Mouse (Mus musculus): ENCODE measurements around the gene Nxnl1. TPM values are rescaled to one million over a fixed set of nuclear protein-coding genes. Genes with fewer than 3 reads are reported as not detected.

Gene Nxnl1
- total and polyA plus RNA-seq, 2 experiments from 2014 or later: not detected

DNA sequence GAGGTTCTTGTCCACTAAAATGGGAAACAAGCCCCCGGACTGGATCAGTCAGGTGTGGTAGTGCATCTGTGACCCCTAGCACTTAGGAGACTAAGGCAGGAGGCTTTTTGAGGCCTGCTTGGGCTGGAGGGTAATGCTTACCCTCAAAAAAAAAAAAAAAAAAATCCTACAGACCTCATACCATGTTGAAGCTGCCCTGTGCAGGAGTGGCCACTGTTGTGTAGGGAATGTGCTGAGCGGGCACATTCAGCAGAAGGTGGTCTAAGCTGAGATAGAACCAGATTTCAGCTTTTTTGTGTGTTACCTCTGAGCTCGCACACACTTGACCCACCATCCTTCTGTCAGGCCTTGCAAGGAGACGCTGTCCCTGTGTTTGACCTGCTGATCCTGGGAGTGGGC is 27.9 kb upstream of the Nxnl1 start:
- Histone ChIP-seq H3K9ac (replicated peaks; ENCODE audit: low read length) (no peak overlapping the region), H3K4me2 (ENCODE audit: low read depth, low read length) (no peak overlapping the region), H3K4me1 (ENCODE audit: insufficient read depth, low read length) (peaks cover 11% of the 10 kb centered on the region), H3K27me3 (ENCODE audit: insufficient read depth, low read length) (no peaks in the 10 kb centered on the region), H3K4me3 (ENCODE audit: low read length) (no peak overlapping the region), H3K27ac (no peak overlapping the region), H3K9me3 (ENCODE audit: low read length) (no peaks in the 10 kb centered on the region), H3K36me3 (ENCODE audit: insufficient read depth, low read length) (no peaks in the 10 kb centered on the region)
- 92% methylated on average over 4 of the region's 4 CpGs for WGBS
- ATAC-seq (no peak), DNase-seq (ENCODE audit: low spot score) (no peak)
- TF ChIP-seq CTCF (IDR thresholded peaks at IDR 0.05; ENCODE audit: low read depth): no peak

DNA sequence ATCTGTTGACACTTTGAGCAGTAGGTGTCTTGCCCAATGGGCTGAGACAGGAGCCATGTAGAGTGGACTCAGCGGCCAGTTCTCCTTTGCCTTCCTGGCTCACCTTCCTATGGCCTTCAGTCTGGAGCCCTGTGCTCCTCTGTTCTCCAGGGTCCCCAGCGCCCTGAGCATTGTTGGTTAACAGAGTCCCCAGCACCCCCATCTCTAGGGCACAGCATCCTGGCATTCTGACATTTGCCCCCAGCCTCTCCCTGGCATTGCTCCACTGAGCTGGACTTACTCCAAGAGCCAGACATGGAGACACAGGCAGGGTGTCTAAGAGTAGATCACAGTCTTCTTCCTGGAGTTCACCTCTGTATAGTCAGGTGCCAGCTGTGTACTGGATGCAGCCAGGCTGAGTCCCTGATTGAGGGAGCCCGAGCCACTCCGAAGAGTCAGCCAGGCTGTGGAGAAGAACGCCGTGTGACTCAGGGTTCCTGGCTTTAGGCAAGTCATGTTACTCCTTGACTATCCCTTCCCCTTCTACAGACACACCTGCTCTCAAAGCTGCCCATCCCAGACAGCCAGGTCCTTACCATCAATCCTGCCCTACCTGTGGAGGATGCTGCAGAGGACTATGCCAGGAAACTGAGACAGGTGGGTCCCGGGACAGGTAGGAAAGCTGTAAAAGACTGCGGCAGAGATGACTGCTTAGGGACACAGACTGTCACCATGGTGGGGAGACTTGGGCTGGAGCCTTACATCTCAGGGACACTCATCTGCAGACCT is 27.3 kb upstream of the Nxnl1 start:
- no peak for ATAC-seq
- H3K27me3 ChIP-seq (ENCODE audit: insufficient read depth, low read length): no peaks in the 10 kb centered on the region
- 0 out of 2 replicates have a peak overlapping the region, but pooled peaks have one; percentile 24 for H3K9ac ChIP-seq (replicated peaks; ENCODE audit: low read length)
- no peak overlapping the region for H3K4me2 ChIP-seq (ENCODE audit: low read depth, low read length)
- peaks cover 11% of the 10 kb centered on the region for H3K4me1 ChIP-seq (ENCODE audit: insufficient read depth, low read length)
- H3K9me3 ChIP-seq (ENCODE audit: low read length): no peaks in the 10 kb centered on the region
- TF ChIP-seq CTCF (IDR thresholded peaks at IDR 0.05; ENCODE audit: low read depth): no peak
- WGBS: 87% methylated on average over 8 of the region's 8 CpGs
- no peak for DNase-seq (ENCODE audit: low spot score)
- H3K4me3 ChIP-seq (ENCODE audit: low read length): no peak overlapping the region
- peak overlapping the region; percentile 98; the same call in 1 of the 2 replicates for H3K27ac ChIP-seq
- H3K36me3 ChIP-seq (ENCODE audit: insufficient read depth, low read length): no peaks in the 10 kb centered on the region

DNA sequence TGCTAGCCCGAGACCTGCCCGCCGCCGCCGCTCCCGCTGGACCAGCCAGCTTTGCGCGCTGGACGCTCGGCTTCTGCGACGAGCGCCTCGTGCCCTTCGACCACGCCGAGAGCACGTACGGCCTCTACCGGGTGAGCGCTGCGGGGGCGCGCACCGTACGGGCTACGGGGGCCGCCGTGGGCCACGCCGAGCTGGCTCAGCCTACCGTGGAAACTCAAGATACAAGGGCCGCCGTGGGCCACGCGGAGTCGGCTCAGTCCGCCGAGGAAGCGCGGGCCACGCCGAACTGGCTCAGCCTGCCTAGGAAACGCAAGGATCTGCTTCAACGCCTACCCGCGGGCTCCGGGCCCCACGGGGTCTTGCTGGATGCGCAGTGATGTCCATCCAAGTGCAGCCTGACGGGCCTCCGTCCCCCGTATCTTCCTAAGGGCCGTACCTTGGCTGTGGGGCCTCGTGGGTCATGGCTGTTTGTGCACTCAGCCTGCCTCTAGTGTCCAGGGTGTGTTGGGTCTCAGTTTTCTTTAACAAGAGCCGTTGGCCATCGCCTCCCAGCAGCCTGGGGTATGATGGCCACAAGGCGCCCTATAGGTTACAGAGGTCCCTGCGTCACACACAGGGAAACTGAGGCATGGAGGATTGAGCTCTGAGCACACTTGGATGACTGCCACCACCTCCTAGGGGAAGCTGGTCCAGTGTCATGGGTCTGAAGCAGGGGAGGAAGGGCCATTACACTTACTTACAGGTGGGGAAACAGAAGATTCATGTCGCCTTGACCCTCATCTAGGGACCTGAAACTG is 26.2 kb upstream of the Nxnl1 start:
- DNase-seq (ENCODE audit: low spot score) (peak; percentile 84), ATAC-seq (peak; percentile 74)
- Histone ChIP-seq H3K4me3 (ENCODE audit: low read length) (peak overlapping the region; percentile 71), H3K9ac (replicated peaks; ENCODE audit: low read length) (peak overlapping the region; percentile 84), H3K4me2 (ENCODE audit: low read depth, low read length) (peak overlapping the region; percentile 84), H3K9me3 (ENCODE audit: low read length) (no peaks in the 10 kb centered on the region), H3K27ac (peak overlapping the region; percentile 98), H3K4me1 (ENCODE audit: insufficient read depth, low read length) (peaks cover 11% of the 10 kb centered on the region), H3K27me3 (ENCODE audit: insufficient read depth, low read length) (no peaks in the 10 kb centered on the region), H3K36me3 (ENCODE audit: insufficient read depth, low read length) (no peaks in the 10 kb centered on the region)
- 5% methylated on average over 60 of the region's 60 CpGs for WGBS
- TF ChIP-seq CTCF (IDR thresholded peaks at IDR 0.05; ENCODE audit: low read depth): peak; percentile 37; the same call in 1 of the 2 replicates

DNA sequence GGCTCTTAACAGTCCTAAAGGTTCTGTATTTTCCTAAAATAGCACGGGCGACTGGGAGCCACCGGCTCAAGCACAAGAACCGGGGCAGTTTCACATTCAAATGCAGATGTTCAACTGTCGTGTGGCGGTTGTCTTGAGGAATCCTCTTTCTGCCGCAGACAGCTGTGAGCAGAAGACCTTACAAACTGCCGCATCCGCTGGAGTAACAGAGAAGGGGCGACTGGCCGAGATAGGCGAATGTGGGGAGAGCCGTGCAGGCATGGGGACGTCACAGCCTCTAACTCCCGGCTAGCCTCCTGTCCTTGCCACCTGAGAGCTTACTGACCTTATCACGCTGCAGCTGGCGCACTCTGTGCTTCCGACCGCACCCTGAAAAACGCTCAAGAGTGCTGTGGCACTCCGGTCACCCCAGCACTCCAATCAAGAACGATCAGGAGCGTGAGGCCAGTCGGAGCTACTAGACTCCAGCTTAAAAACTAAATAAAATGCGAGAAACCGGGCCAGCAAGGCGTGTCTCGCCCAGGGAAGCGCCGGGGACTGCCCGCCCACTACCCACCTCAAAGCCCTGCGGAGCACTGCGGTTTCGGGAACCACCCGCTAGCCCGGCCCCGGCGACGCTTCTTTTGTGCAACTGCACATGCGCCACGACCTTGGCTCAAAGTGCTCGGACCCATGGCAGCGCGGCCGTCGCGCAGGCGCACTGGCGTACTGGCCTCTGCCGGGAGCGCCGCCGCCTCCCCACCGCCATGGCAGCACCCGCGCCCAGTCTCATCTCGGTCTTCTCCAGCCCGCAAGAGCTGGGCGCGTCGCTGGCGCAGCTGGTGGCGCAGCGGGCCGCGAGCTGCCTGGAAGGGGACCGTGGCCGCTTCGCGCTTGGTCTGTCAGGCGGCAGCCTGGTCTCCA is 25.3 kb upstream of the Nxnl1 start, which contains the start of gene Pgls:
TSS of gene Pgls (plus strand) at position 706 of the 903 bp plus-strand sequence.
- H3K4me2 ChIP-seq (ENCODE audit: low read depth, low read length): peak within 1 kb of the TSS; percentile 84
- WGBS: under 1% methylated on average over 71 of the region's 71 CpGs
- no peaks in the 10 kb centered on the region for H3K27me3 ChIP-seq (ENCODE audit: insufficient read depth, low read length)
- H3K27ac ChIP-seq: peak within 1 kb of the TSS; percentile 98
- ATAC-seq (peak; percentile 83), DNase-seq (ENCODE audit: low spot score) (peak; percentile 98)
- H3K4me3 ChIP-seq (ENCODE audit: low read length): peak within 1 kb of the TSS; percentile 71
- H3K4me1 ChIP-seq (ENCODE audit: insufficient read depth, low read length): peaks cover 11% of the 10 kb centered on the region
- no peak for TF ChIP-seq CTCF (IDR thresholded peaks at IDR 0.05; ENCODE audit: low read depth)
- peak within 1 kb of the TSS; percentile 84 for H3K9ac ChIP-seq (replicated peaks; ENCODE audit: low read length)
- no peaks in the 10 kb centered on the region for H3K9me3 ChIP-seq (ENCODE audit: low read length)
- no peaks in the 10 kb centered on the region for H3K36me3 ChIP-seq (ENCODE audit: insufficient read depth, low read length)

DNA sequence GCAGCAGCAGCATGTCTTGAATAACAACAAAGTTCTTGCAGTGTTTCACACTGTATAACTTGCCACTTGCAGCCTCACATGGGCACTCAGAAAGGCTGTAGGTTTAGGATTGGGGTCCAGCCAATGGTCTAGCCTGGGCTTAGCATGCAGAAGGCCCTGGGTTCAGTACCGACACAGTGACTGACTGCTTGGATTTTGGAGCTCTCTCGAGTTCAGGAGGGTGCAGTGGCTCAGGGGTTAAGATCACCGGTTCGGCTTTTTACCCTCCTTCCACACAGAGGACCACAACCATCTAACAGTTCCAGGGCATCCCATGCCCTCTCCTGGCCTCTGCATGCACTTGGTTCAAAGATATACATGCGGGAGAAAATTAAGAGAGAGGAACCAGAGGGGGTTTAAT is 24.6 kb upstream of the Nxnl1 start:
- WGBS: 29% methylated on average over 5 of the region's 5 CpGs
- Histone ChIP-seq H3K4me3 (ENCODE audit: low read length) (peak overlapping the region; percentile 71), H3K36me3 (ENCODE audit: insufficient read depth, low read length) (peaks cover 3% of the 10 kb centered on the region; the same call in 1 of the 2 replicates), H3K9me3 (ENCODE audit: low read length) (no peaks in the 10 kb centered on the region), H3K4me2 (ENCODE audit: low read depth, low read length) (peak overlapping the region; percentile 84), H3K27ac (peak overlapping the region; percentile 98), H3K27me3 (ENCODE audit: insufficient read depth, low read length) (no peaks in the 10 kb centered on the region), H3K9ac (replicated peaks; ENCODE audit: low read length) (peak overlapping the region; percentile 84), H3K4me1 (ENCODE audit: insufficient read depth, low read length) (peaks cover 8% of the 10 kb centered on the region)
- TF ChIP-seq CTCF (IDR thresholded peaks at IDR 0.05; ENCODE audit: low read depth): no peak
- ATAC-seq: no peak
- DNase-seq (ENCODE audit: low spot score): no peak

DNA sequence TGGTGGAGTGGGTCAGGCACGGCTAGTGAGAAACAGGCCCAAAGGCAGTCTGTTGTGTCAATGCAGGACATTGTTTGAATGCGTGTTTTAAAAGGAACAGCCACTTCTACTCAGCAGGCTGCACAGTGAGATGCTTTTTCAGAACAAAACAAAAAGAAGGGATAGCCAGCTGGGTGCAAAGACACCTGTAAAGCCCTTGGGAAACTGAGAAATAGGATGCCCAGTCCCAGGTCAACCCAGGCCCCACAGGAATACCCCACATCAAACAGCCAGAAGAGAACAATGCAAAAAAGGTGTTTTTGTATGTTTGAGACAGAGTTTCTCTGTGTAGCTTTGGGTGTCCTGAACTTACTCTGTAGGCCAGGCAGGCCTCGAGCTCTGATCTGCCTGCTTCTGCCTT is 22.4 kb upstream of the Nxnl1 start:
- Histone ChIP-seq H3K9ac (replicated peaks; ENCODE audit: low read length) (no peak overlapping the region), H3K27ac (no peak overlapping the region), H3K4me1 (ENCODE audit: insufficient read depth, low read length) (peaks cover 7% of the 10 kb centered on the region), H3K36me3 (ENCODE audit: insufficient read depth, low read length) (peaks cover 25% of the 10 kb centered on the region), H3K4me3 (ENCODE audit: low read length) (no peak overlapping the region), H3K4me2 (ENCODE audit: low read depth, low read length) (no peak overlapping the region), H3K9me3 (ENCODE audit: low read length) (no peaks in the 10 kb centered on the region), H3K27me3 (ENCODE audit: insufficient read depth, low read length) (no peaks in the 10 kb centered on the region)
- ATAC-seq (no peak), DNase-seq (ENCODE audit: low spot score) (no peak)
- no peak for TF ChIP-seq CTCF (IDR thresholded peaks at IDR 0.05; ENCODE audit: low read depth)
- WGBS: 69% methylated on average over 3 of the region's 3 CpGs

All from hindbrain, postnatal 0 days (tissue).